Mouse (Mus musculus): Measurements from ENCODE around the gene Tamm41. TPM values are rescaled to one million over a fixed set of nuclear protein-coding genes. Genes with fewer than 3 reads are reported as not detected.

Gene Tamm41
- polyA plus RNA-seq (2015; fragmentation: Nextera tagmentation; extraction: Ambion mirVana), result 40.8 and 41.9 TPM in 2 replicates

GRCm38 (mm10) chr6:115037103-115038094 is at the start of gene Tamm41:
TSS of gene Tamm41 (minus strand) at chr6:115037876.
- H3K27ac ChIP-seq, result peak within 1 kb of the TSS; percentile 32
- H3K9me3 ChIP-seq (replicated peaks), result no peaks in the 10 kb centered on the region

GRCm38 (mm10) chr6:115085274-115085841 is 47.7 kb upstream of the Tamm41 start:
- no peak overlapping the region for H3K4me2 ChIP-seq
- H3K27ac ChIP-seq, result no peak overlapping the region
- DNase-seq (no peak), ATAC-seq (ENCODE audit: low read depth) (no peak)
- H3K9me3 ChIP-seq (replicated peaks), result no peaks in the 10 kb centered on the region
- H3K27me3 ChIP-seq, result no peaks in the 10 kb centered on the region
- H3K9ac ChIP-seq, result no peak overlapping the region
- no peaks in the 10 kb centered on the region for H3K4me1 ChIP-seq (replicated peaks)
- no peaks in the 10 kb centered on the region for H3K36me3 ChIP-seq
- H3K4me3 ChIP-seq (replicated peaks), result no peak overlapping the region
- WGBS (ENCODE audit: insufficient replicate concordance), result 56% methylated on average over 9 of the region's 9 CpGs

More at GRCm38 (mm10) chr6:115037103-115038094, at the start of gene Tamm41:
- Histone ChIP-seq H3K4me3 (replicated peaks) (peak within 1 kb of the TSS; percentile 79), H3K27me3 (no peaks in the 10 kb centered on the region), H3K4me1 (replicated peaks) (peaks cover 18% of the 10 kb centered on the region), H3K36me3 (peaks cover 25% of the 10 kb centered on the region), H3K9ac (peak within 1 kb of the TSS; percentile 87), H3K4me2 (peak within 1 kb of the TSS; percentile 88)
- 2% methylated on average over 57 of the region's 57 CpGs for WGBS (ENCODE audit: insufficient replicate concordance)
- ATAC-seq (ENCODE audit: low read depth), result peak; percentile 88
- DNase-seq, result peak; percentile 81

GRCm38 (mm10) chr6:115076781-115077575 is 39.3 kb upstream of the Tamm41 start:
- no peaks in the 10 kb centered on the region for H3K9me3 ChIP-seq (replicated peaks)
- no peaks in the 10 kb centered on the region for H3K4me1 ChIP-seq (replicated peaks)
- H3K4me3 ChIP-seq (replicated peaks), result no peak overlapping the region
- H3K27ac ChIP-seq, result no peak overlapping the region
- WGBS (ENCODE audit: insufficient replicate concordance), result 41% methylated on average over 9 of the region's 9 CpGs
- H3K36me3 ChIP-seq, result no peaks in the 10 kb centered on the region
- no peak for DNase-seq
- H3K4me2 ChIP-seq, result no peak overlapping the region
- H3K9ac ChIP-seq, result no peak overlapping the region
- no peaks in the 10 kb centered on the region for H3K27me3 ChIP-seq
- ATAC-seq (ENCODE audit: low read depth), result no peak

- DNase-seq (no peak), ATAC-seq (ENCODE audit: low read depth) (no peak)
- H3K27me3 ChIP-seq, result no peaks in the 10 kb centered on the region
- 65% methylated on average over 2 of the region's 2 CpGs for WGBS (ENCODE audit: insufficient replicate concordance)
- H3K4me3 ChIP-seq (replicated peaks), result no peak overlapping the region
- H3K4me2 ChIP-seq, result no peak overlapping the region
- H3K4me1 ChIP-seq (replicated peaks), result no peaks in the 10 kb centered on the region
- no peak overlapping the region for H3K9ac ChIP-seq
- no peaks in the 10 kb centered on the region for H3K36me3 ChIP-seq
- no peaks in the 10 kb centered on the region for H3K9me3 ChIP-seq (replicated peaks)
- no peak overlapping the region for H3K27ac ChIP-seq
These were observed 34.3 kb upstream of the Tamm41 start for GRCm38 (mm10) chr6:115072024-115072423.

GRCm38 (mm10) chr6:115065411-115066241 is 27.9 kb upstream of the Tamm41 start:
- WGBS (ENCODE audit: insufficient replicate concordance), result 35% methylated on average over 13 of the region's 13 CpGs
- H3K27ac ChIP-seq, result no peak overlapping the region

GRCm38 (mm10) chr6:115062605-115063350 is 25.1 kb upstream of the Tamm41 start:
- Histone ChIP-seq H3K36me3 (no peaks in the 10 kb centered on the region), H3K9me3 (replicated peaks) (no peaks in the 10 kb centered on the region), H3K27me3 (0 out of 2 replicates have a peak, but pooled peaks cover 3% of the 10 kb centered on the region), H3K4me1 (replicated peaks) (no peaks in the 10 kb centered on the region), H3K27ac (no peak overlapping the region), H3K4me2 (no peak overlapping the region), H3K9ac (no peak overlapping the region), H3K4me3 (replicated peaks) (no peak overlapping the region)
- WGBS (ENCODE audit: insufficient replicate concordance), result 59% methylated on average over 5 of the region's 5 CpGs
- DNase-seq (no peak), ATAC-seq (ENCODE audit: low read depth) (no peak)

More at GRCm38 (mm10) chr6:115065411-115066241, 27.9 kb upstream of the Tamm41 start:
- H3K9ac ChIP-seq, result no peak overlapping the region
- H3K36me3 ChIP-seq, result no peaks in the 10 kb centered on the region
- H3K9me3 ChIP-seq (replicated peaks), result no peaks in the 10 kb centered on the region
- H3K4me2 ChIP-seq, result no peak overlapping the region
- H3K27me3 ChIP-seq, result no peaks in the 10 kb centered on the region
- no peak for ATAC-seq (ENCODE audit: low read depth)
- H3K4me3 ChIP-seq (replicated peaks), result no peak overlapping the region
- DNase-seq, result peak; percentile 34
- no peaks in the 10 kb centered on the region for H3K4me1 ChIP-seq (replicated peaks)

GRCm38 (mm10) chr6:115059227-115059626 is 21.6 kb upstream of the Tamm41 start:
- no peak for ATAC-seq (ENCODE audit: low read depth)
- 45% methylated on average over 5 of the region's 5 CpGs for WGBS (ENCODE audit: insufficient replicate concordance)

GRCm38 (mm10) chr6:115056699-115057098 is 19.0 kb upstream of the Tamm41 start:
- 10% methylated on average over 2 of the region's 2 CpGs for WGBS (ENCODE audit: insufficient replicate concordance)
- no peak for DNase-seq
- no peak for ATAC-seq (ENCODE audit: low read depth)

More at GRCm38 (mm10) chr6:115059227-115059626, 21.6 kb upstream of the Tamm41 start:
- Histone ChIP-seq H3K27me3 (0 out of 2 replicates have a peak, but pooled peaks cover 3% of the 10 kb centered on the region), H3K27ac (no peak overlapping the region), H3K4me2 (no peak overlapping the region), H3K4me1 (replicated peaks) (no peaks in the 10 kb centered on the region), H3K36me3 (no peaks in the 10 kb centered on the region), H3K9me3 (replicated peaks) (no peaks in the 10 kb centered on the region), H3K9ac (no peak overlapping the region), H3K4me3 (replicated peaks) (no peak overlapping the region)
- DNase-seq, result no peak

GRCm38 (mm10) chr6:115055440-115055839 is 17.8 kb upstream of the Tamm41 start:
- H3K27me3 ChIP-seq, result 0 out of 2 replicates have a peak, but pooled peaks cover 3% of the 10 kb centered on the region
- no peak for DNase-seq
- ATAC-seq (ENCODE audit: low read depth), result no peak
- no peaks in the 10 kb centered on the region for H3K4me1 ChIP-seq (replicated peaks)
- no peak overlapping the region for H3K27ac ChIP-seq
- H3K4me2 ChIP-seq, result no peak overlapping the region
- 67% methylated on average over 4 of the region's 4 CpGs for WGBS (ENCODE audit: insufficient replicate concordance)
- H3K36me3 ChIP-seq, result no peaks in the 10 kb centered on the region
- H3K4me3 ChIP-seq (replicated peaks), result no peak overlapping the region
- no peaks in the 10 kb centered on the region for H3K9me3 ChIP-seq (replicated peaks)
- no peak overlapping the region for H3K9ac ChIP-seq

More at GRCm38 (mm10) chr6:115056699-115057098, 19.0 kb upstream of the Tamm41 start:
- Histone ChIP-seq H3K4me3 (replicated peaks) (no peak overlapping the region), H3K4me1 (replicated peaks) (no peaks in the 10 kb centered on the region), H3K27ac (no peak overlapping the region), H3K9me3 (replicated peaks) (no peaks in the 10 kb centered on the region), H3K36me3 (no peaks in the 10 kb centered on the region), H3K9ac (no peak overlapping the region), H3K4me2 (no peak overlapping the region), H3K27me3 (0 out of 2 replicates have a peak, but pooled peaks cover 3% of the 10 kb centered on the region)

Measured in liver, embryonic 13.5 days (tissue).